Mouse (Mus musculus): Measurements from ENCODE around the gene Aatf. TPM values are rescaled to one million over a fixed set of nuclear protein-coding genes. Genes with fewer than 3 reads are reported as not detected.

The Aatf gene
- polyA plus RNA-seq, 1 experiment from 2014 or later: 58.3 TPM

GRCm38 (mm10) chr11:84376510-84377365 lies 136.6 kb downstream of the Aatf start:
- Histone ChIP-seq H3K27me3 (replicated peaks; ENCODE audit: low read depth, poor library complexity, severe bottlenecking) (no peaks in the 10 kb centered on the region), H3K27ac (replicated peaks) (no peak overlapping the region), H3K4me1 (no peaks in the 10 kb centered on the region), H3K9me3 (no peaks in the 10 kb centered on the region), H3K36me3 (replicated peaks) (peaks cover 41% of the 10 kb centered on the region), H3K4me3 (no peak overlapping the region)
- DNase-seq (ENCODE audit: low spot score): no peak
- WGBS: 87% methylated on average over 13 of the region's 13 CpGs

GRCm38 (mm10) chr11:84375951-84376496 lies 137.3 kb downstream of the Aatf start:
- Histone ChIP-seq H3K9me3 (no peaks in the 10 kb centered on the region), H3K27me3 (replicated peaks; ENCODE audit: low read depth, poor library complexity, severe bottlenecking) (no peaks in the 10 kb centered on the region), H3K4me3 (no peak overlapping the region), H3K36me3 (replicated peaks) (peaks cover 41% of the 10 kb centered on the region), H3K27ac (replicated peaks) (no peak overlapping the region), H3K4me1 (no peaks in the 10 kb centered on the region)
- no peak for DNase-seq (ENCODE audit: low spot score)
- 51% methylated on average over 3 of the region's 3 CpGs for WGBS

- Histone ChIP-seq H3K4me1 (no peaks in the 10 kb centered on the region), H3K4me3 (no peak overlapping the region), H3K27ac (replicated peaks) (no peak overlapping the region), H3K36me3 (replicated peaks) (peaks cover 44% of the 10 kb centered on the region), H3K27me3 (replicated peaks; ENCODE audit: low read depth, poor library complexity, severe bottlenecking) (no peaks in the 10 kb centered on the region), H3K9me3 (no peaks in the 10 kb centered on the region)
- no peak for DNase-seq (ENCODE audit: low spot score)
- 87% methylated on average over 4 of the region's 4 CpGs for WGBS
Observed at GRCm38 (mm10) chr11:84373122-84373521, 140.2 kb downstream of the Aatf start.

Other genes with a start within 250 kb of the Aatf start
- 1.4 and 2.4 TPM in 2 replicates for gene Lhx1, start 12.0 kb upstream of the Aatf start, polyA plus RNA-seq (2016; fragmentation: Nextera tagmentation; extraction: Ambion mirVana)

Data from embryonic facial prominence, embryonic 10.5 days (tissue).